Mouse (Mus musculus) v-Abl transformed pro-B cells (cell line): ENCODE data around the gene Prl8a9.

Experiments used
- in situ Hi-C, 2 experiments: fragments of 400-800 bp; cut with MboI; formaldehyde crosslinking; loops; one replicate each; pipeline ENCODE4 v1.15.1; 2025; ENCODE audit not compliant: unreplicated experiment in 2 of 2

Prl8a9 gene

GRCm38 (mm10) chr13:27564506-27564905 is at the start of gene Prl8a9:
Gene Prl8a9 (minus strand): TSS chr13:27564606.
- in situ Hi-C loops = no loop called here

- in situ Hi-C loops = no loop called here
Measured at GRCm38 (mm10) chr13:27610482-27610881, 46.1 kb upstream of the Prl8a9 start, which contains the start of gene Prl7b1. Gene Prl7b1 (minus strand): TSS chr13:27610582.

- in situ Hi-C loops = no loop called here
Measured at GRCm38 (mm10) chr13:27582071-27582470, 17.7 kb upstream of the Prl8a9 start, which contains the start of gene Prl8a1. Gene Prl8a1 (minus strand): TSS chr13:27582171.

- in situ Hi-C loops = no loop called here
Measured at GRCm38 (mm10) chr13:27553336-27553735, 11.1 kb downstream of the Prl8a9 start.

- in situ Hi-C loops = no loop called here
Measured at GRCm38 (mm10) chr13:27523156-27523555, 41.2 kb downstream of the Prl8a9 start.

- in situ Hi-C loops = no loop called here
Measured at GRCm38 (mm10) chr13:27513117-27513516, 51.3 kb downstream of the Prl8a9 start, which contains the start of gene Prl8a8. Gene Prl8a8 (minus strand): TSS chr13:27513217.
